ENCODE assay signal across 16 mouse cellular contexts in the genomic region with DNA sequence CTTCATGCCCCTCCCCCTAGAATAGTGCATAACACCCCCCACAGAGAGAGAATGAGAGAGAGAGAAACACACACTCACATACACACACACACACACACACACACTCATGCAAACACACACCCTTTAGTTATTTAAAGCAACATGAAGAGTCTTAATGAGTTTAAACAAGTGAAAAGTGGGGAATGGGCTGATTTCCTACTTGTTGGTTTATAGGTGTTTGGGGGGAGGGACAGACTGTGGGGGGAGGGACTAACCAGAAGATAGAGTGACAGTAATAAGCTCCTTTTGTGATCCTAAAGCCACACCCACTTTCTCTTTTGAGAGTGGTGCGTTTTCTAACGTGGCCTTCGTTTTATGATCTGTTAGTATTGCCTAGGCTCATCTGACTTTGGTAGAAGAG. TPM values are rescaled to one million over a fixed set of nuclear protein-coding genes. Genes with fewer than 3 reads are reported as not detected.
DNase-seq lines count a peak whose midpoint lies in the region; ATAC-seq lines count a peak whose summit lies in the region.
"Had no signal": no experiment of that assay in that cellular context is flagged by ENCODE, and none has a peak within 500 bp of the region (broad histone marks: within the 10 kb centered on the region; RNA-seq: fewer than 3 reads in every experiment).

Trpc7 (minus strand) TSS at position 101 of the 400 bp plus-strand sequence.

- peaks cover 5% of the 10 kb centered on the region; the same call in 1 of the 2 replicates for H3K27me3 ChIP-seq in hindbrain, embryonic 10.5 days (ENCODE audit: insufficient read depth, poor library complexity, severe bottlenecking)
- H3K27me3 ChIP-seq in hindbrain, embryonic 11.5 days (ENCODE audit: control insufficient read depth, insufficient read depth, low read length): no peaks in the 10 kb centered on the region
- no peaks in the 10 kb centered on the region for H3K27me3 ChIP-seq in forebrain, embryonic 14.5 days (replicated peaks; ENCODE audit: control insufficient read depth, insufficient read depth, low read length)
- no peaks in the 10 kb centered on the region; the same call in 1 of the 2 replicates for H3K27me3 ChIP-seq in hindbrain, embryonic 16.5 days (replicated peaks; ENCODE audit: control insufficient read depth, insufficient read depth, low read length)
- H3K27me3 ChIP-seq in neural tube, embryonic 13.5 days: peaks cover 9% of the 10 kb centered on the region

- H3K4me2 ChIP-seq in hindbrain, embryonic 11.5 days (replicated peaks; ENCODE audit: low read depth, low read length): no peak within 1 kb of the TSS; the same call in 1 of the 2 replicates
- peak within 1 kb of the TSS; percentile 38 for H3K4me2 ChIP-seq in forebrain, embryonic 14.5 days (ENCODE audit: low read length)
- peak within 1 kb of the TSS; percentile 51 for H3K4me2 ChIP-seq in hindbrain, embryonic 16.5 days (ENCODE audit: low read length)
- peak within 1 kb of the TSS; percentile 50 for H3K4me2 ChIP-seq in neural tube, embryonic 13.5 days
- H3K4me2 ChIP-seq: heart, embryonic 12.5 days had no signal

- WGBS in hindbrain, embryonic 10.5 days: 87% methylated on average over 3 of the region's 3 CpGs
- 86% methylated on average over 3 of the region's 3 CpGs for WGBS in hindbrain, embryonic 11.5 days
- 71% methylated on average over 3 of the region's 3 CpGs for WGBS in forebrain, embryonic 14.5 days
- WGBS in hindbrain, embryonic 16.5 days: 69% methylated on average over 3 of the region's 3 CpGs
- 58% methylated on average over 3 of the region's 3 CpGs for WGBS in neural tube, embryonic 13.5 days

- H3K36me3 ChIP-seq in hindbrain, embryonic 10.5 days: no peaks in the 10 kb centered on the region
- no peaks in the 10 kb centered on the region for H3K36me3 ChIP-seq in hindbrain, embryonic 11.5 days (ENCODE audit: control insufficient read depth, insufficient read depth, low read length)
- H3K36me3 ChIP-seq in forebrain, embryonic 14.5 days (ENCODE audit: control insufficient read depth, insufficient read depth, low read length): no peaks in the 10 kb centered on the region
- H3K36me3 ChIP-seq in hindbrain, embryonic 16.5 days (ENCODE audit: control insufficient read depth, insufficient read depth, low read length): no peaks in the 10 kb centered on the region
- no peaks in the 10 kb centered on the region for H3K36me3 ChIP-seq in neural tube, embryonic 13.5 days
- H3K36me3 ChIP-seq: embryonic facial prominence, embryonic 10.5 days; heart, embryonic 12.5 days had no signal

- peaks cover 15% of the 10 kb centered on the region for H3K4me1 ChIP-seq in hindbrain, embryonic 10.5 days (replicated peaks)
- no peaks in the 10 kb centered on the region for H3K4me1 ChIP-seq in hindbrain, embryonic 11.5 days (replicated peaks; ENCODE audit: control insufficient read depth, insufficient read depth, low read length)
- H3K4me1 ChIP-seq in forebrain, embryonic 14.5 days (ENCODE audit: control insufficient read depth, insufficient read depth, low read length): no peaks in the 10 kb centered on the region
- no peaks in the 10 kb centered on the region; the same call in 1 of the 2 replicates for H3K4me1 ChIP-seq in hindbrain, embryonic 16.5 days (ENCODE audit: control insufficient read depth, insufficient read depth, low read depth, low read length)
- H3K4me1 ChIP-seq in neural tube, embryonic 13.5 days (replicated peaks): 0 out of 2 replicates have a peak, but pooled peaks cover 5% of the 10 kb centered on the region
- H3K4me1 ChIP-seq: embryonic facial prominence, embryonic 10.5 days; heart, embryonic 12.5 days had no signal

- DNase-seq in hindbrain, embryonic 10.5 days (ENCODE audit: low spot score): no peak
- DNase-seq in hindbrain, embryonic 11.5 days (ENCODE audit: low spot score): no peak
- no peak for DNase-seq in forebrain, embryonic 14.5 days (ENCODE audit: low spot score)
- no peak for DNase-seq in adrenal gland, adult 8-10 months
- DNase-seq in gastrocnemius, postnatal 4 days (ENCODE audit: low spot score in 2 of 2): no peak
- no peak for DNase-seq in urinary bladder, postnatal 25 days (ENCODE audit: low spot score)
- DNase-seq: layer of hippocampus, adult 9-11 months; right cerebral cortex, adult 18-20 months had no signal

- H3K27ac ChIP-seq in hindbrain, embryonic 10.5 days: no peak within 1 kb of the TSS
- no peak within 1 kb of the TSS for H3K27ac ChIP-seq in hindbrain, embryonic 11.5 days (ENCODE audit: low read depth, low read length)
- H3K27ac ChIP-seq in forebrain, embryonic 14.5 days (ENCODE audit: low read depth, low read length): no peak within 1 kb of the TSS
- peak within 1 kb of the TSS; percentile 41 for H3K27ac ChIP-seq in hindbrain, embryonic 16.5 days (ENCODE audit: low read depth, low read length)
- H3K27ac ChIP-seq in neural tube, embryonic 13.5 days (replicated peaks): no peak within 1 kb of the TSS
- H3K27ac ChIP-seq: embryonic facial prominence, embryonic 10.5 days had no signal

- no peaks in the 10 kb centered on the region for H3K9me3 ChIP-seq in hindbrain, embryonic 10.5 days
- no peaks in the 10 kb centered on the region for H3K9me3 ChIP-seq in hindbrain, embryonic 11.5 days (ENCODE audit: control insufficient read depth, low read length)
- H3K9me3 ChIP-seq in forebrain, embryonic 14.5 days (replicated peaks; ENCODE audit: control insufficient read depth, low read length): no peaks in the 10 kb centered on the region
- no peaks in the 10 kb centered on the region for H3K9me3 ChIP-seq in hindbrain, embryonic 16.5 days (ENCODE audit: control insufficient read depth, low read length)
- no peaks in the 10 kb centered on the region for H3K9me3 ChIP-seq in neural tube, embryonic 13.5 days
- H3K9me3 ChIP-seq: embryonic facial prominence, embryonic 10.5 days; heart, embryonic 12.5 days had no signal

- ATAC-seq in hindbrain, embryonic 11.5 days (ENCODE audit: low FRiP score): no peak
- no peak for ATAC-seq in forebrain, embryonic 14.5 days
- ATAC-seq in hindbrain, embryonic 16.5 days: no peak
- no peak for ATAC-seq in neural tube, embryonic 13.5 days (ENCODE audit: low read depth)
- ATAC-seq: intestine, embryonic 16.5 days had no signal

- peak within 1 kb of the TSS; percentile 22; the same call in 1 of the 2 replicates for H3K4me3 ChIP-seq in hindbrain, embryonic 10.5 days
- H3K4me3 ChIP-seq in hindbrain, embryonic 11.5 days (ENCODE audit: low read depth, low read length): no peak within 1 kb of the TSS
- H3K4me3 ChIP-seq in forebrain, embryonic 14.5 days (ENCODE audit: low read depth, low read length): peak within 1 kb of the TSS; percentile 24
- H3K4me3 ChIP-seq in hindbrain, embryonic 16.5 days (ENCODE audit: low read length): peak within 1 kb of the TSS; percentile 41
- peak within 1 kb of the TSS; percentile 25 for H3K4me3 ChIP-seq in neural tube, embryonic 13.5 days
- H3K4me3 ChIP-seq: embryonic facial prominence, embryonic 10.5 days; heart, embryonic 12.5 days had no signal

- no peak within 1 kb of the TSS for H3K9ac ChIP-seq in hindbrain, embryonic 11.5 days (ENCODE audit: low read depth, low read length)
- H3K9ac ChIP-seq in forebrain, embryonic 14.5 days (ENCODE audit: low read length): peak within 1 kb of the TSS; percentile 22; the same call in 1 of the 2 replicates
- peak within 1 kb of the TSS; percentile 47 for H3K9ac ChIP-seq in hindbrain, embryonic 16.5 days (ENCODE audit: low read depth, low read length)
- peak within 1 kb of the TSS; percentile 52 for H3K9ac ChIP-seq in neural tube, embryonic 13.5 days
- H3K9ac ChIP-seq: heart, embryonic 12.5 days had no signal

RNA-seq across cellular contexts. Expression of gene Trpc7, which starts in this region (rescaled TPM):
- 0.07 TPM in 1 of 2 replicates, not detected in the other for polyA plus RNA-seq in hindbrain, embryonic 10.5 days (2016; fragmentation: Nextera tagmentation; extraction: Ambion mirVana)
- polyA plus RNA-seq in hindbrain, embryonic 11.5 days (2014; fragmentation: Nextera tagmentation; extraction: Ambion mirVana): 0.06 and 0.48 TPM in 2 replicates
- 1.5 and 2.8 TPM in 2 replicates for polyA plus RNA-seq in forebrain, embryonic 14.5 days (2014; fragmentation: Nextera tagmentation; extraction: Ambion mirVana)
- 5.2 and 6.3 TPM in 2 replicates for polyA plus RNA-seq in hindbrain, embryonic 16.5 days (2015; fragmentation: Nextera tagmentation; extraction: Ambion mirVana)
- 1.2 TPM in 2 replicates for polyA plus RNA-seq in neural tube, embryonic 13.5 days (2015; fragmentation: Nextera tagmentation; extraction: Ambion mirVana)
- total RNA-seq in adrenal gland, adult 8-10 months (2022): under 1 TPM; 0.29 to 0.45 (median 0.37) TPM
- total RNA-seq in gastrocnemius, postnatal 4 days (2021): not detected
- total RNA-seq: gastrocnemius, postnatal 36 days; heart, postnatal 25 days had no signal
- polyA plus RNA-seq: embryonic facial prominence, embryonic 10.5 days; neural tube, embryonic 11.5 days had no signal
